Mouse (Mus musculus) heart, adult 2 months (tissue): ENCODE results near the gene Micu1.

Experiments
- CTCF ChIP-seq: fragments of 200-600 bp; IDR thresholded peaks from 2 replicates; pipeline ENCODE4 v1.8.1; 2022; ENCODE audit warnings: antibody characterized with exemption, mild to moderate bottlenecking, moderate library complexity
- EP300 ChIP-seq: fragments of 200-500 bp; IDR thresholded peaks from 2 replicates; pipeline ENCODE4 v1.6.1; 2011; ENCODE audit warnings: low read depth, low read length, control low read depth; ENCODE audit not compliant: insufficient read depth
- POLR2A ChIP-seq: fragments of 200-500 bp; IDR thresholded peaks from 2 replicates; pipeline ENCODE4 v1.6.1; 2011; ENCODE audit warnings: mild to moderate bottlenecking, low read depth, low read length, control low read depth; ENCODE audit not compliant: insufficient read depth

- TF ChIP-seq CTCF (no peak), POLR2A (peak; percentile 86), EP300 (0 out of 2 replicates have a peak, but pooled peaks have one; percentile 26)
Observed at GRCm38 (mm10) chr10:59702207-59703032, at the start of gene Micu1.
